Mouse (Mus musculus) spleen, postnatal 14 days (tissue): Measurements from ENCODE around the gene Sfpq.
"Not testable (repeated sequence)": the region's sequence is repeated elsewhere in the genome, so short reads cannot be mapped to it uniquely, and the experiment has no call there.

Experiments
- DNase-seq, 2 experiments: peaks; one replicate each; pipeline ENCODE4 v3.0.0; 2021 to 2022; ENCODE audit warnings: low spot score in 2 of 2

Gene Sfpq

GRCm38 (mm10) chr4:127021151-127021945 lies at the start of gene Sfpq:
Gene Sfpq (plus strand): TSS chr4:127021324.
- peak; percentile 98 to 100 for DNase-seq

- peak in 1 of 2 experiments; percentile 5 for DNase-seq
Measured at GRCm38 (mm10) chr4:126977467-126977866, 43.7 kb upstream of the Sfpq start.

- no peak for DNase-seq
Measured at GRCm38 (mm10) chr4:126978706-126979105, 42.4 kb upstream of the Sfpq start.

- no peak for DNase-seq
Measured at GRCm38 (mm10) chr4:126983321-126983720, 37.8 kb upstream of the Sfpq start.

- DNase-seq: not testable (repeated sequence)
Measured at GRCm38 (mm10) chr4:126983736-126984525, 37.2 kb upstream of the Sfpq start.

- no peak for DNase-seq
Measured at GRCm38 (mm10) chr4:126986768-126987167, 34.4 kb upstream of the Sfpq start.

- DNase-seq: no peak
Measured at GRCm38 (mm10) chr4:126988503-126988902, 32.6 kb upstream of the Sfpq start.

- no peak for DNase-seq
Measured at GRCm38 (mm10) chr4:126990553-126990952, 30.6 kb upstream of the Sfpq start.

- peak in 1 of 2 experiments; percentile 19 for DNase-seq
Measured at GRCm38 (mm10) chr4:126992356-126992755, 28.8 kb upstream of the Sfpq start.

- not testable (repeated sequence) for DNase-seq
Measured at GRCm38 (mm10) chr4:126999372-126999771, 21.8 kb upstream of the Sfpq start.

GRCm38 (mm10) chr4:127000601-127001105 lies 20.5 kb upstream of the Sfpq start:
- DNase-seq: no peak

GRCm38 (mm10) chr4:127004384-127004783 lies 16.7 kb upstream of the Sfpq start:
- no peak for DNase-seq

GRCm38 (mm10) chr4:127005113-127005936 lies 15.8 kb upstream of the Sfpq start:
- no peak for DNase-seq

- peak; percentile 69 to 77 for DNase-seq
Measured at GRCm38 (mm10) chr4:127015294-127015993, 5.7 kb upstream of the Sfpq start.

- DNase-seq: no peak
Measured at GRCm38 (mm10) chr4:127016366-127016765, 4.8 kb upstream of the Sfpq start.

- no peak for DNase-seq
Measured at GRCm38 (mm10) chr4:127020411-127021150, 543 bp upstream of the Sfpq start.

GRCm38 (mm10) chr4:127021989-127022626 lies 984 bp downstream of the Sfpq start:
- peak; percentile 77 to 80 for DNase-seq

GRCm38 (mm10) chr4:127023201-127023600 lies 2.1 kb downstream of the Sfpq start:
- no peak for DNase-seq

GRCm38 (mm10) chr4:127024240-127024639 lies 3.1 kb downstream of the Sfpq start:
- DNase-seq: no peak

- no peak for DNase-seq
Measured at GRCm38 (mm10) chr4:127026826-127027225, 5.7 kb downstream of the Sfpq start.
